Mouse (Mus musculus) limb, embryonic 13.5 days (tissue): Measurements from ENCODE around the gene Gm5901. TPM values are rescaled to one million over a fixed set of nuclear protein-coding genes. Genes with fewer than 3 reads are reported as not detected.
A peak's percentile ranks its signal among the peaks of the same experiment; 100 is the strongest.
"Not testable (repeated sequence)": the region's sequence is repeated elsewhere in the genome, so short reads cannot be mapped to it uniquely, and the experiment has no call there.

ENCODE experiments used
- ATAC-seq: fragments of 200-750 bp; cut with Nextera tagmentation; 2 replicates; pipeline ENCODE4 v1.8.0; 2017; ENCODE audit warnings: low read depth, moderate number of reproducible peaks, moderate TSS enrichment; ENCODE audit not compliant: low FRiP score
- H3K27ac ChIP-seq: fragments of 300-500 bp; sonication (generic); 2 replicates; pipeline ENCODE4 v1.5.1; 2015; ENCODE audit warnings: inconsistent platforms, mild to moderate bottlenecking, moderate library complexity
- H3K27me3 ChIP-seq: fragments of 300-500 bp; sonication (generic); 2 replicates; pipeline ENCODE4 v1.6.1; 2015; ENCODE audit warnings: mild to moderate bottlenecking, inconsistent platforms
- H3K36me3 ChIP-seq: fragments of 300-500 bp; sonication (generic); 2 replicates; pipeline ENCODE4 v1.6.1; 2015; ENCODE audit warnings: inconsistent platforms, mild to moderate bottlenecking, moderate library complexity
- H3K4me1 ChIP-seq: fragments of 300-500 bp; sonication (generic); 2 replicates; pipeline ENCODE4 v1.6.1; 2015; ENCODE audit warnings: inconsistent platforms
- H3K4me2 ChIP-seq: fragments of 300-500 bp; sonication (generic); replicated peaks from 2 replicates; pipeline ENCODE4 v1.6.1; 2015; ENCODE audit warnings: inconsistent platforms, mild to moderate bottlenecking, moderate library complexity
- H3K4me3 ChIP-seq: fragments of 300-500 bp; sonication (generic); 2 replicates; pipeline ENCODE4 v1.5.1; 2015; ENCODE audit warnings: moderate library complexity, mild to moderate bottlenecking, inconsistent platforms
- H3K9ac ChIP-seq: fragments of 300-500 bp; sonication (generic); 2 replicates; pipeline ENCODE4 v1.6.1; 2015; ENCODE audit warnings: mild to moderate bottlenecking, inconsistent platforms
- H3K9me3 ChIP-seq: fragments of 300-500 bp; sonication (generic); 2 replicates; pipeline ENCODE4 v1.6.1; 2016; ENCODE audit warnings: inconsistent platforms
- WGBS: fragments of 180-500 bp; shearing (Covaris S2); methylation state at CpG from one replicate; pipeline ENCODE4 v1.1.7; 2015; 5-methylcytosine and 5-hydroxymethylcytosine counted together
- polyA plus RNA-seq: library from polyadenylated mRNA; unstranded; fragments of >200 nt; fragmentation: Nextera tagmentation; extraction: Ambion mirVana; gene quantifications from 2 replicates; pipeline ENCODE4 v1.2.1, GENCODE M21; 2015

The Gm5901 gene
- polyA plus RNA-seq, 1 experiment from 2014 or later = not detected

- not testable (repeated sequence) for H3K9me3 ChIP-seq, H3K27me3 ChIP-seq, H3K27ac ChIP-seq, H3K4me1 ChIP-seq, ATAC-seq, H3K36me3 ChIP-seq, H3K4me2 ChIP-seq, H3K9ac ChIP-seq, H3K4me3 ChIP-seq
- WGBS = 56% methylated on average over 8 of the region's 8 CpGs
These were observed 37.2 kb downstream of the Gm5901 start for GRCm38 (mm10) chr7:105411874-105412632.

- no peak overlapping the region for H3K4me2 ChIP-seq
- H3K9ac ChIP-seq = no peak overlapping the region
- peaks cover 8% of the 10 kb centered on the region; the same call in 1 of the 2 replicates for H3K27me3 ChIP-seq
- ATAC-seq = no peak
- no peaks in the 10 kb centered on the region for H3K36me3 ChIP-seq
- H3K4me3 ChIP-seq = no peak overlapping the region
- H3K27ac ChIP-seq = no peak overlapping the region
- 59% methylated on average over 6 of the region's 6 CpGs for WGBS
- no peaks in the 10 kb centered on the region for H3K4me1 ChIP-seq
- no peaks in the 10 kb centered on the region for H3K9me3 ChIP-seq
These were observed 39.5 kb downstream of the Gm5901 start for GRCm38 (mm10) chr7:105414385-105414784.

DNA sequence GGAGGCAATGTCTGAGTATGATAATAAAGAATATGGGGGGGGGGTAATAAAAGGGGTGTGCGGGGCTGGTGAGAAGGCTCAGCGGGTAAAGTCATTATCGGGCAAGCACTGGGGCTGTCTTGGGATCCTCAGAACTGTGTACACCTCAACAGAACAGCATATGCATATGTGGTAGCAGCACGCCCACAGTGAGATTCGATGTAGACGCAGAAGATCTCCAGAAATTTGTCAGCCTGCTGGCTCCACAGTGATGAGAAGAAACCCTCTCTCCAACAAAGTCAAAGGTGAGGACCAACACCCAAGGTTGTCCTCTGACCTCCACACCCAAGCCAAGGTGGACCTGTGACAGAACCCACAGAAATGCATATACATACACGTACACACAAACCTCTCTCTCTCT, 41.7 kb downstream of the Gm5901 start:
- no peak for ATAC-seq

GRCm38 (mm10) chr7:105418106-105418505, 43.3 kb downstream of the Gm5901 start:
- Histone ChIP-seq H3K4me1 (no peaks in the 10 kb centered on the region), H3K27ac (no peak overlapping the region), H3K27me3 (peaks cover 9% of the 10 kb centered on the region; the same call in 1 of the 2 replicates), H3K4me3 (no peak overlapping the region), H3K36me3 (no peaks in the 10 kb centered on the region), H3K9me3 (no peaks in the 10 kb centered on the region), H3K4me2 (no peak overlapping the region), H3K9ac (no peak overlapping the region)
- 76% methylated on average over 5 of the region's 5 CpGs for WGBS
- ATAC-seq = no peak

More for the DNA sequence above, 41.7 kb downstream of the Gm5901 start:
- no peak overlapping the region for H3K4me3 ChIP-seq
- H3K27me3 ChIP-seq = peaks cover 6% of the 10 kb centered on the region; the same call in 1 of the 2 replicates
- no peaks in the 10 kb centered on the region for H3K9me3 ChIP-seq
- H3K27ac ChIP-seq = no peak overlapping the region
- H3K36me3 ChIP-seq = no peaks in the 10 kb centered on the region
- H3K4me1 ChIP-seq = no peaks in the 10 kb centered on the region
- WGBS = 87% methylated on average over 7 of the region's 7 CpGs
- no peak overlapping the region for H3K9ac ChIP-seq
- no peak overlapping the region for H3K4me2 ChIP-seq

- peaks cover 7% of the 10 kb centered on the region; the same call in 1 of the 2 replicates for H3K4me1 ChIP-seq
- no peak overlapping the region for H3K27ac ChIP-seq
- H3K9me3 ChIP-seq = no peaks in the 10 kb centered on the region
- ATAC-seq = no peak
- H3K9ac ChIP-seq = no peak overlapping the region
- H3K36me3 ChIP-seq = no peaks in the 10 kb centered on the region
- H3K4me3 ChIP-seq = no peak overlapping the region
- H3K27me3 ChIP-seq = peaks cover 31% of the 10 kb centered on the region
- 44% methylated on average over 2 of the region's 2 CpGs for WGBS
- H3K4me2 ChIP-seq = no peak overlapping the region
These were observed 46.1 kb downstream of the Gm5901 start for GRCm38 (mm10) chr7:105420903-105421302.

- ATAC-seq = no peak
- WGBS = 12% methylated on average over 5 of the region's 5 CpGs
- no peak overlapping the region for H3K27ac ChIP-seq
- H3K9me3 ChIP-seq = no peaks in the 10 kb centered on the region
- peaks cover 10% of the 10 kb centered on the region; the same call in 1 of the 2 replicates for H3K4me1 ChIP-seq
- no peak overlapping the region for H3K4me2 ChIP-seq
- peaks cover 62% of the 10 kb centered on the region for H3K27me3 ChIP-seq
- H3K36me3 ChIP-seq = no peaks in the 10 kb centered on the region
- no peak overlapping the region for H3K9ac ChIP-seq
- no peak overlapping the region for H3K4me3 ChIP-seq
These were observed 49.5 kb downstream of the Gm5901 start for GRCm38 (mm10) chr7:105424368-105424767.

DNA sequence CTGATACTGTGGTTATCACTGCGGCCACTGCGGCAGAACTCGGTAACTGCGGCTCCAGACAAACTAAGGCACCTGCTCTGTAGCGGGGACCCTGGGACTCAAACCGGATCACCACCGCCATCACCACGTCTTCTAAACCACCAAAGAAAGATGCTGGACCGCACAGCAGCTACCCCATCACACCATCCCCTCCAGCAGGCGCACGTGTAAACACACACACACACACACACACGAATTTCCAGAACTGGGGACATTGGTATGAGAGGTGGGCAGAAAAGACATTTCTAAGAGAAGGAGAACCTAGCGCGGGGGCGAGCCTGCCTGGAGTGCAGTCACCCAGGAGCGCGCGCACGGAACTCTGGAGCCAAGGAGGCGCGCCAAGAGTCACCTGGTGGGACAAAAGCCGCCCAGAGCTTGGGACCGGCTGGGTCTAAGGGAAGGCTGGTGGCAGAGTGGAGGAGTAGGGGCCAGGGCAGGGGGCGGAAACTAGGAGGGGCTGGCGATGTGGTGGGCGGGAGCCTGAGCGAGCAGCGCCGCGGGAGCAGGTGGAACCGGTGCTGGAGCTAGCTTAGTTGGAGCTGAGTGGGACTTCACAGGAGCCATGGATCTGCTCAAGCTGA, 50.7 kb downstream of the Gm5901 start, which contains the start of gene Cckbr:
Gene Cckbr, plus strand, starts transcription at position 308 of the 620 bp plus-strand sequence.
- Histone ChIP-seq H3K4me2 (peak within 1 kb of the TSS; percentile 75), H3K27me3 (peaks cover 62% of the 10 kb centered on the region), H3K4me3 (peak within 1 kb of the TSS; percentile 44), H3K27ac (no peak within 1 kb of the TSS), H3K36me3 (no peaks in the 10 kb centered on the region), H3K4me1 (peaks cover 10% of the 10 kb centered on the region; the same call in 1 of the 2 replicates), H3K9me3 (no peaks in the 10 kb centered on the region), H3K9ac (peak within 1 kb of the TSS; percentile 3; the same call in 1 of the 2 replicates)
- WGBS = under 1% methylated on average over 30 of the region's 31 CpGs
- ATAC-seq = peak; percentile 71; the same call in 1 of the 2 replicates

DNA sequence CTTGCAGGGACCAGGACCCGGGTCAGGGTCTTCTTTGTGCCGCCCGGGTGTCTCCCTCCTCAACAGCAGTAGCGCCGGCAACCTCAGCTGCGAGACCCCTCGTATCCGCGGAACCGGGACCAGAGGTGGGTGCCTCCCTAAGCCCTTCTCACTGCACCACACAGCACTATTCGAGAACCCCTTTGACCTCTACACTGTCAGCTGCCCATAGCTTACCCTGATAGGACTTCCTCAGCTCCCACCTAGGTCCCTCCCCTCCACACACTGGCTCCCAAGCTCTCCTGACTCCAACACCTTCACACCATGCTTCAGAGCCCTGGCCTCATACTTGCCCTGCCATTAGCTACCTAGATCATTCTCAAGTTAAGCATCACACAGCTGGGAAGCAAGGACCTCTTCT, 51.2 kb downstream of the Gm5901 start:
- no peaks in the 10 kb centered on the region for H3K9me3 ChIP-seq
- H3K27me3 ChIP-seq = peaks cover 62% of the 10 kb centered on the region
- peaks cover 10% of the 10 kb centered on the region; the same call in 1 of the 2 replicates for H3K4me1 ChIP-seq
- whole genome bisulfite sequencing = 3% methylated on average over 11 of the region's 11 CpGs
- H3K4me2 ChIP-seq = peak overlapping the region; percentile 75
- H3K4me3 ChIP-seq = peak overlapping the region; percentile 44
- peak overlapping the region; percentile 3; the same call in 1 of the 2 replicates for H3K9ac ChIP-seq
- peak; percentile 24; the same call in 1 of the 2 replicates for ATAC-seq
- H3K36me3 ChIP-seq = no peaks in the 10 kb centered on the region
- H3K27ac ChIP-seq = no peak overlapping the region

Other genes starting within 250 kb of the Gm5901 start
- not detected in 2 replicates for gene Olfr683, start 228.0 kb upstream of the Gm5901 start, polyA plus RNA-seq
- not detected in 2 replicates for gene Olfr684, start 211.4 kb upstream of the Gm5901 start, polyA plus RNA-seq
- gene Olfr685, start 189.0 kb upstream of the Gm5901 start, polyA plus RNA-seq = not detected in 2 replicates
- not detected in 2 replicates for gene Olfr686, start 167.6 kb upstream of the Gm5901 start, polyA plus RNA-seq
- gene Olfr688, start 86.9 kb upstream of the Gm5901 start, polyA plus RNA-seq = not detected in 2 replicates
- not detected in 2 replicates for gene Olfr689, start 63.9 kb upstream of the Gm5901 start, polyA plus RNA-seq
- not detected in 2 replicates for gene Olfr690, start 40.9 kb upstream of the Gm5901 start, polyA plus RNA-seq
- gene Olfr691, start 32.8 kb upstream of the Gm5901 start, polyA plus RNA-seq = not detected in 2 replicates
- gene Olfr692, start 6.8 kb upstream of the Gm5901 start, polyA plus RNA-seq = not detected in 2 replicates
- 47.0 and 49.2 TPM in 2 replicates for gene Fam160a2, start 25.0 kb downstream of the Gm5901 start, polyA plus RNA-seq
- gene Cnga4, start 29.5 kb downstream of the Gm5901 start, polyA plus RNA-seq = not detected in 2 replicates
- 0.09 TPM in 1 of 2 replicates, not detected in the other for gene Cckbr, start 50.7 kb downstream of the Gm5901 start, polyA plus RNA-seq
- gene Cavin3, start 107.3 kb downstream of the Gm5901 start, polyA plus RNA-seq = 51.2 and 52.2 TPM in 2 replicates
- 40.1 and 40.8 TPM in 2 replicates for gene Smpd1, start 179.3 kb downstream of the Gm5901 start, polyA plus RNA-seq
- gene Apbb1, start 206.6 kb downstream of the Gm5901 start, polyA plus RNA-seq = 51.1 and 58.3 TPM in 2 replicates
- 0.37 and 1.00 TPM in 2 replicates for gene Hpx, start 225.1 kb downstream of the Gm5901 start, polyA plus RNA-seq